Mouse (Mus musculus) CH12.LX (cell line): Measurements from ENCODE around the gene Znhit1.

ENCODE experiments used
- CTCF ChIP-seq, 2 experiments: IDR thresholded peaks in 1 of 2; conservative IDR thresholded peaks in 1 of 2; 2 replicates each; pipeline ENCODE4 v1.5.1; 2011 to 2012; ENCODE audit warnings: low read depth in 2 of 2, low read length in 2 of 2, improper control_type of control experiment in 1 of 2, inconsistent platforms in 1 of 2, mild to moderate bottlenecking in 1 of 2, moderate library complexity in 1 of 2
- GABPA ChIP-seq: IDR thresholded peaks from 2 replicates; pipeline ENCODE4 v1.6.1; 2012; ENCODE audit warnings: low read depth, low read length, improper control_type of control experiment, inconsistent platforms; ENCODE audit not compliant: insufficient replicate concordance
- JUN ChIP-seq: IDR thresholded peaks from 2 replicates; pipeline ENCODE4 v1.6.1; 2011; ENCODE audit warnings: low read depth, mild to moderate bottlenecking, low read length, improper control_type of control experiment, moderate library complexity; ENCODE audit not compliant: insufficient read depth
- MAX ChIP-seq: IDR thresholded peaks from 2 replicates; pipeline ENCODE4 v1.6.1; 2011; ENCODE audit warnings: low read length, improper control_type of control experiment
- MAZ ChIP-seq: IDR thresholded peaks from 2 replicates; pipeline ENCODE4 v1.6.1; 2012; ENCODE audit warnings: low read depth, mild to moderate bottlenecking, inconsistent platforms, low read length, improper control_type of control experiment, moderate library complexity
- MEF2A ChIP-seq: IDR thresholded peaks from 2 replicates; pipeline ENCODE4 v1.6.1; 2014; ENCODE audit warnings: low read depth, mild to moderate bottlenecking, inconsistent platforms, low read length, improper control_type of control experiment, borderline replicate concordance
- NELFE ChIP-seq: IDR thresholded peaks from 2 replicates; pipeline ENCODE4 v1.6.1; 2011; ENCODE audit warnings: low read depth, low read length, improper control_type of control experiment
- POLR2A ChIP-seq: IDR thresholded peaks from 2 replicates; pipeline ENCODE4 v1.6.1; 2011; ENCODE audit warnings: low read depth, mild to moderate bottlenecking, improper control_type of control experiment, low read length
- SIN3A ChIP-seq: IDR thresholded peaks from 2 replicates; pipeline ENCODE4 v1.6.1; 2012; ENCODE audit warnings: low read length, improper control_type of control experiment, inconsistent platforms
- TBP ChIP-seq: conservative IDR thresholded peaks from 2 replicates; pipeline ENCODE4 v1.6.1; 2011; ENCODE audit warnings: low read depth, low read length, improper control_type of control experiment
- TCF12 ChIP-seq: IDR thresholded peaks from 2 replicates; pipeline ENCODE4 v1.6.1; 2014; ENCODE audit warnings: low read depth, mild to moderate bottlenecking, inconsistent platforms, low read length, improper control_type of control experiment
- USF1 ChIP-seq: IDR thresholded peaks from 2 replicates; pipeline ENCODE4 v1.6.1; 2014; ENCODE audit warnings: low read depth, mild to moderate bottlenecking, inconsistent platforms, low read length, improper control_type of control experiment
- ZNF384 ChIP-seq: IDR thresholded peaks from 2 replicates; pipeline ENCODE4 v1.6.1; 2012; ENCODE audit warnings: low read depth, low read length, improper control_type of control experiment, inconsistent platforms

GRCm38 (mm10) chr5:136932956-136933355 is 54.9 kb downstream of the Znhit1 start:
- no peak for TF ChIP-seq NELFE
- TF ChIP-seq GABPA = no peak
- no peak for TF ChIP-seq MEF2A
- no peak for TF ChIP-seq MAZ
- no peak for TF ChIP-seq POLR2A
- TF ChIP-seq ZNF384 = no peak
- no peak for TF ChIP-seq TCF12
- TF ChIP-seq CTCF (conservative IDR thresholded peaks at IDR 0.05 in 1 of 2, IDR thresholded peaks at IDR 0.05 in 1 of 2; ENCODE audit: low read depth in 2 of 2, low read length in 2 of 2) = no peak
- TF ChIP-seq SIN3A = no peak
- no peak for TF ChIP-seq JUN
- no peak for TF ChIP-seq USF1
- no peak for TF ChIP-seq MAX
- TF ChIP-seq TBP = no peak
